Mouse (Mus musculus) liver, embryonic 16.5 days (tissue): ENCODE data around the gene Gm4869. TPM values are rescaled to one million over a fixed set of nuclear protein-coding genes. Genes with fewer than 3 reads are reported as not detected.

Experiments
- ATAC-seq: fragments of 200-750 bp; cut with Nextera tagmentation; 2 replicates; pipeline ENCODE4 v1.8.0; 2017; ENCODE audit warnings: low read depth, mild to moderate bottlenecking, moderate number of reproducible peaks, moderate library complexity
- H3K27ac ChIP-seq: fragments of 300-500 bp; sonication (generic); 2 replicates; pipeline ENCODE4 v1.5.1; 2014; ENCODE audit warnings: mild to moderate bottlenecking, low read length
- H3K27me3 ChIP-seq: fragments of 300-500 bp; sonication (generic); 2 replicates; pipeline ENCODE4 v1.6.1; 2014; ENCODE audit warnings: low read depth, low read length, mixed read lengths; ENCODE audit not compliant: control insufficient read depth, insufficient read depth
- H3K36me3 ChIP-seq: fragments of 300-500 bp; sonication (generic); 2 replicates; pipeline ENCODE4 v1.6.1; 2014; ENCODE audit warnings: mild to moderate bottlenecking; ENCODE audit not compliant: control insufficient read depth, insufficient read depth
- H3K4me1 ChIP-seq: fragments of 300-500 bp; sonication (generic); 2 replicates; pipeline ENCODE4 v1.6.1; 2014; ENCODE audit warnings: low read depth, low read length, mixed read lengths; ENCODE audit not compliant: control insufficient read depth
- H3K4me2 ChIP-seq: fragments of 300-500 bp; sonication (generic); 2 replicates; pipeline ENCODE4 v1.6.1; 2014; ENCODE audit warnings: low read depth, low read length, mixed read lengths
- H3K4me3 ChIP-seq: fragments of 300-500 bp; sonication (generic); 2 replicates; pipeline ENCODE4 v1.5.1; 2014; ENCODE audit warnings: low read depth, mild to moderate bottlenecking, low read length
- H3K9ac ChIP-seq: fragments of 300-500 bp; sonication (generic); 2 replicates; pipeline ENCODE4 v1.6.1; 2014; ENCODE audit warnings: low read depth, low read length
- H3K9me3 ChIP-seq: fragments of 300-500 bp; sonication (generic); replicated peaks from 2 replicates; pipeline ENCODE4 v1.6.1; 2016; ENCODE audit warnings: low read length; ENCODE audit not compliant: control insufficient read depth
- WGBS: fragments of 180-500 bp; shearing (Covaris S2); extraction: QIAGEN DNeasy Blood & Tissue Kit; methylation state at CpG from one replicate; pipeline ENCODE4 v1.1.7; 2014; ENCODE audit not compliant: insufficient replicate concordance; 5-methylcytosine and 5-hydroxymethylcytosine counted together
- microRNA-seq: library from miRNA; unstranded; fragments of <30 nt; microRNA quantifications from one replicate; pipeline ENCODE4, GENCODE M21; 2016
- polyA plus RNA-seq: library from polyadenylated mRNA; unstranded; fragments of >200 nt; fragmentation: Nextera tagmentation; extraction: Ambion mirVana; gene quantifications from 2 replicates; pipeline ENCODE4 v1.2.1, GENCODE M21; 2015

Gm4869 gene
- polyA plus RNA-seq, 1 experiment from 2014 or later, result not detected

- no peak for ATAC-seq
- Histone ChIP-seq H3K27me3 (no peaks in the 10 kb centered on the region), H3K4me3 (no peak overlapping the region), H3K4me1 (no peaks in the 10 kb centered on the region), H3K9me3 (no peaks in the 10 kb centered on the region), H3K9ac (no peak overlapping the region), H3K4me2 (no peak overlapping the region), H3K27ac (no peak overlapping the region), H3K36me3 (no peaks in the 10 kb centered on the region)
- 62% methylated on average over 13 of the region's 13 CpGs for WGBS
Measured at GRCm38 (mm10) chr5:140538111-140538683, 92.8 kb downstream of the Gm4869 start.

DNA sequence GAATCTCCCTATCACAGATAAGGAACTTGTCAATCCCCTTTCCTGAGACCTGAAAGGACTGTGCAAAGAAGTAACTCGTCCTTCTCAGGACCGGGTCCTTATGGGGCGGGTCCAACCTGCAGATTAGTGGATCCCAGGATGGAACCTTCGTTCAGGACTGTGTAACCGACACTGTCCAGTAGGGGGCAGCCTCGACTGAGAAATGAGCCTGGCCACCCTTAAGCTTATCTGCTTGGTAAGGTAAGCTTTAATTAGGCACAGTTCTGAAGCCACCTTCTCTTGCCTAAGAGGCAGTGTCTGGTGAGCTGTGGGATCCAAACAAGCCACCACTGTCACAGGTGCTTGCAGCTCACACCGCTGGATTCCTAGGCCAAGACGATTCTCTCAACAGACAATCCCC is 94.7 kb downstream of the Gm4869 start:
- 12% methylated on average over 8 of the region's 8 CpGs for WGBS
- no peaks in the 10 kb centered on the region for H3K36me3 ChIP-seq
- no peaks in the 10 kb centered on the region for H3K27me3 ChIP-seq
- no peak overlapping the region for H3K4me2 ChIP-seq
- no peak overlapping the region for H3K4me3 ChIP-seq
- no peak overlapping the region for H3K9ac ChIP-seq
- H3K9me3 ChIP-seq, result no peaks in the 10 kb centered on the region
- 0 out of 2 replicates have a peak, but pooled peaks have one; percentile 50 for ATAC-seq
- H3K4me1 ChIP-seq, result no peaks in the 10 kb centered on the region
- no peak overlapping the region for H3K27ac ChIP-seq

DNA sequence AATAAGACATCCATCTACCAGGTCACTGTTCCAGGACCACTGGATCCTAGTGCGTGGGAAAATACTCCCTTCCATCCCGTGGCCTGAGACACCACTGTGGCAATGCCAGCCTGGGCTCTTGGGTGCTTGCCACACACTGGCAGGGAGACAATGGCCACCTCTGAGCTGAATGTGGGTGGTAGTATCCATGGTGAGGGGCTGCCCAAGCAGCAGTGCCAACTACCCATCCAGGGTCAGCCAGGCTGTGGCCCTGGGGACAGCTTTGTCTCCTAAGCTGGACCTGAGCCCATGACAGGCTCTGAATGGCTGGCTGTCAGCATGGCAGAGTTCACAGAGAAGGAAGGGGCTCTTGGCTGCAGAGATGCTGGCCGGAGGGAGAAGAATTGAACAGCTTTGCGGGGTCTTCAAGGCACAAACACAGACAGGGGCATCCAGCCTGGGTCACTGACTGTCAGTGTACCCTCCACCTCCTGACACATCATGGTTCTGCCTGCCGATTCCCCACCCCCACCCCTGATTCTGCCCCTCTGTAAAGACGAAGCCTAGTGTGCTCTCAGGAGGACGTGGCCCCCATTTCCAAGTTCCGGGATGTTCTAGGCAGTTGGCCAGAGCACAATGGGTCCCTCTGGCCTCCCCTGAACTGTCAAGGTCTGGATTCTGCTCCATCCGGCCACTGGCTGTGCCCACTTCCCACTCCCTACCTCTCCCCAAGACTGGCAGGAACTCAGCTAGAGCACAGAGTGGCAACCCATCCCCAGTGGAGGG is 97.5 kb downstream of the Gm4869 start:
- Histone ChIP-seq H3K27me3 (no peaks in the 10 kb centered on the region), H3K4me2 (no peak overlapping the region), H3K27ac (no peak overlapping the region), H3K4me1 (no peaks in the 10 kb centered on the region), H3K4me3 (no peak overlapping the region), H3K9ac (no peak overlapping the region), H3K9me3 (no peaks in the 10 kb centered on the region), H3K36me3 (no peaks in the 10 kb centered on the region)
- WGBS, result 54% methylated on average over 9 of the region's 9 CpGs
- no peak for ATAC-seq

Small RNA genes lying within 50 kb of the gene (microRNA-seq; reads per million reads assigned to microRNA genes)
- not detected for gene Mir7038

Other genes with a start within 250 kb of the Gm4869 start
- 18.5 and 19.3 TPM in 2 replicates for gene Mad1l1, start 124.1 kb upstream of the Gm4869 start, polyA plus RNA-seq
- gene Nudt1, start 124.0 kb upstream of the Gm4869 start, polyA plus RNA-seq, result 19.0 and 20.7 TPM in 2 replicates
- gene Mrm2, start 113.7 kb upstream of the Gm4869 start, polyA plus RNA-seq, result 7.5 and 7.7 TPM in 2 replicates
- gene Snx8, start 56.4 kb upstream of the Gm4869 start, polyA plus RNA-seq, result 10.9 and 11.1 TPM in 2 replicates
- gene Eif3b, start 26.3 kb upstream of the Gm4869 start, polyA plus RNA-seq, result 53.0 and 60.0 TPM in 2 replicates
- gene Chst12, start 59.9 kb downstream of the Gm4869 start, polyA plus RNA-seq, result 8.6 and 8.7 TPM in 2 replicates
- 0.59 and 1.2 TPM in 2 replicates for gene Grifin, start 119.4 kb downstream of the Gm4869 start, polyA plus RNA-seq
- 8.3 and 9.7 TPM in 2 replicates for gene Lfng, start 161.7 kb downstream of the Gm4869 start, polyA plus RNA-seq
- 4.5 and 5.6 TPM in 2 replicates for gene Ttyh3, start 203.4 kb downstream of the Gm4869 start, polyA plus RNA-seq